Mouse (Mus musculus) C2C12 (cell line): ENCODE data around the gene Ndufs4.

Source experiments
- CEBPB ChIP-seq: IDR thresholded peaks from one replicate; pipeline ENCODE4 v1.6.1; 2011; ENCODE audit warnings: low read depth, mild to moderate bottlenecking, control low read depth, moderate library complexity
- CTCF ChIP-seq: IDR thresholded peaks from one replicate; pipeline ENCODE4 v1.5.1; 2011; ENCODE audit not compliant: control insufficient read depth, insufficient read depth, insufficient read length
- FOSL1 ChIP-seq: IDR thresholded peaks from one replicate; pipeline ENCODE4 v1.8.0; 2011; ENCODE audit warnings: mild to moderate bottlenecking, low read length; ENCODE audit not compliant: poor library complexity, insufficient read depth, severe bottlenecking
- MAX ChIP-seq: IDR thresholded peaks from one replicate; pipeline ENCODE4 v1.6.1; 2011; ENCODE audit warnings: mild to moderate bottlenecking, control low read depth
- MYOD1 ChIP-seq: IDR thresholded peaks from one replicate; pipeline ENCODE4 v1.6.1; 2011; ENCODE audit warnings: low read depth; ENCODE audit not compliant: control insufficient read depth, insufficient read length
- MYOG ChIP-seq: IDR thresholded peaks from one replicate; pipeline ENCODE4 v1.6.1; 2011; ENCODE audit not compliant: control insufficient read depth, insufficient read length; ENCODE audit errors: extremely low read depth
- USF1 ChIP-seq: IDR thresholded peaks from one replicate; pipeline ENCODE4 v1.6.1; 2011; ENCODE audit warnings: low read depth, mild to moderate bottlenecking, control low read depth, moderate library complexity

DNA sequence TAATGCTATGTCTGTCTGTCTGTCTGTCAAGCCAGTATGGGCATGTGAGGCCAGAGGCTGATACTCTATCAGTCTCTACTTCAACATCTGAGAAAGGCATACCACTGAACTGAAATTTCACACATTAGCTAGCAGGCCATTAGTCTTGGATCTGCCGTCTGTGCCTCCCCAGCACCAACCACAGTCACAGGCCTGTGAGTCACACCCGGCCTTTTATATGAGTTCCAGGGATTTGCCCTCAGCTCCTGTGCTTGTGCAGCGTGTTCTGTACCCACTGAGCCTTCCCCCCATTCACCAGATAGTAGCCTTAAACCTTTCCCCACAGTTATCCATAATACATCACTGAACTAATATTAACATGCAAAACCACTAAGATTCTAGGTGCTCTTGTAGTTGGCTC, 26.0 kb downstream of the Ndufs4 start:
- TF ChIP-seq CTCF: no peak
- no peak for TF ChIP-seq CEBPB
- TF ChIP-seq MYOG: no peak
- TF ChIP-seq FOSL1: no peak
- TF ChIP-seq MAX: no peak
- no peak for TF ChIP-seq USF1
- TF ChIP-seq MYOD1: no peak
